Mouse (Mus musculus): ENCODE measurements around the gene Slc7a5.

The Slc7a5 gene

DNA sequence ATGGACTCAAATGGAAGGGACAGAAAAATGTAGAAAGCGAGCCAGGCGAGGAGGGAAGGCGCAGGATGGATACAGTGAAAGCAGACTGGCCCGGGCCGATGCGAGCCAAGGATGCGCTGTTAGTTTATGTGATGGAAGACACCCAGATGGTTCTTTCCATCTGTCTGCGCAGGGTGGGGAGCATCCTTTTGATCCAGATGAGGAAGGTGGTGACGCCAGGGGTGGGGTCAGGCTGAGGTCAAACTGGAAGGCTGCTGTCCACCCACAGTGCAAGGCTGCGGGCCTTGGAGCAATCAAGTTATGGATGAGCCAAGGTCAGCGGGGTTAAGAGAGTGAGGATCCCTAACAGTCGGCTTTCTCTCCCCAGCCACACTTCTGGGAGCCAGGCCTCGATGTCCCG, 28.9 kb upstream of the Slc7a5 start:
- DNase-seq (ENCODE audit: extremely low read depth, low read depth) = no peak

DNA sequence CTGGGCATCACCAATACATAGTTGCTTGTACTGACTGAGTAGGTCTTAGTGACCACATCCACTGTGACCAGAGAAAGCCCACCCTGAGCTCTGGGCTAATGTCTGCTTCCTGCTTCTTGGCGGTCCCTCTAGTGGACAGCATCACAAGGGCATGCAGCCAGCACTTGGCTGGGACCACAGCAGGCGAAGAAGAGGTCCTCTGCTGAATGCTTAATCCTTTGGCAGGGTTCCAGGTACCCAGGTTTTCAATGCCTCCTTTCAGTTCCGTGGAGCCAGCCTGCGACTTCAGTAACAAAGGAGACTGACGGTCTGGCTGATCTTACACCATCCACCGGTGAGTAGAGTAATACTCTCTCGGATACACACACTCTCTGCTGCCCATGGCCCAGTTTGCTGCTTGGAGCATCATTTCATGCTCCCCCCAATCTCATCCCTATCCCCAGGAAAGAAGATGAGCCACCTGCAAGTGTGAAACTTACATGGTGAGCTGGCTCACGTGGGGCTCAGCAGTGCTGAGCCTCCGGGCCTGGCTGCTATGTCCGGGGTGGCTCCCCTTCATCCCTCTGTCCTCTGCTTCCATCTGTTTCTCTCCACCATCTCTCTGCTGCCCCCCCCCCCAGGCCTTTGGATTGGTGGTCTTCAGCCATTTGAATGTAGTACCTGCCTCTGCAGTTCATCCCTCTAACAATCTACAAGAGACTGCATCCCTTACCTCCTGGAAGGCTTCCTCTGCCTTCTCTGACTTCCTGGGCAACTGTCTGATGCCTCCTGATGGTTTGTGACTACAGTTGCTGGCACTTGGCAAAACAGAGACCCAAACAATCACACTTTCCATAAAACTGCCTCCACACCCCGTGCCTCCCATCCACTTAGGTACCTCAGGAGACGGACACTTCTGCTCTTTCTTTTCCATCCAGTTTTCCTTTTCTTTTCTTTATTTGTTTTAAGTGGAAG, 28.1 kb upstream of the Slc7a5 start:
- no peak for DNase-seq (ENCODE audit: extremely low read depth, low read depth)

DNA sequence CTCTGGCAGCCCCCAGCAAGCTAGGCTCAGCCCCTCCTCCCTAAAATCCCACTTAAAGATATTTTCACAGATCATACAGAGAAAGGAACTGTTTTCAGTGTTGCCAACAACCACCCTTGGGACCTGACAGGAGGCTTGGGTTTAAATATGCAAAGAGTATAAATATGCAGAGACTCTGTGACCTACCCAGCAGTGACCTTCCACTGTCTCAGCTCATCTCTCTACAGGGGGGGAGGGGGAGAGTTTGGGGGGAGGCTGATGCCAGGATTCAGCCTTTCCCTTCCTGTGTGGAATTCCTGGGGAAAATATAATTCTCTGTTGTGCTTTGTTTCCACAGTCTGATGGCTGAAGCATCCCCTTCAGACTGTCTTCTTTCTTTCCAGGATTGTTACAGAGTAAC, 27.4 kb upstream of the Slc7a5 start:
- DNase-seq (ENCODE audit: extremely low read depth, low read depth) = no peak

- no peak for DNase-seq (ENCODE audit: extremely low read depth, low read depth)
Measured at GRCm38 (mm10) chr8:121934506-121934905, 27.0 kb upstream of the Slc7a5 start.

- no peak for DNase-seq (ENCODE audit: extremely low read depth, low read depth)
Measured at GRCm38 (mm10) chr8:121932668-121933520, 25.4 kb upstream of the Slc7a5 start.

DNA sequence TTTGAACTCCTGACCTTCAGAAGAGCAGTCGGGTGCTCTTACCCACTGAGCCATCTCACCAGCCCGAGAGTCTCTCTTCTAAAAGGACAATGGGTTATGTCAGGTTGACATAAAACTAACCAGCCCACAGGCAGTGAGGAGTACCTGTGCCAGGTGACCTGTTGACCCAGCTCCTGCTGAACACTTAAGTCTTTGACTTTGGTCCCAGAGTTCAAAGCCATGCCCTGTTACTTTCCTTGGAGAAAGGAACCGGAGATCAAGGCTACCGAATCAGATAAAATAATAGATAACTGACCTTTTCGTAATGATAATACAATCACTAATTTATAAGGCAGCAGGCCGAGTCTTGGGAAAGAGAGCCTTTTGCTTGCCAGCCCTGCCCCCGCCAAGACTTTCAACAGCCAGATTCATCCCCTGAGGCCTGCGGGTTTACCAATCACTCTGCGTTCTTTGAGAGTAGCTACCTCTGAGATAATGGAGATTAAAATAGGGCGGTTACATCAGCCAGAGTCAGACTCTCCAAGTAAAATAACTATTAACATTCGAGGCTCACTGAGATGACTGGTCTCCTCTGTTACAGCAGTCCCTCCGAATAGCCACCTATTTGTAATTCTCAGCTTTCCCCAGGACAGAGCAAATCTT, 24.7 kb upstream of the Slc7a5 start:
- no peak for DNase-seq (ENCODE audit: extremely low read depth, low read depth)

GRCm38 (mm10) chr8:121931571-121931970, 24.1 kb upstream of the Slc7a5 start:
- no peak for DNase-seq (ENCODE audit: extremely low read depth, low read depth)

DNA sequence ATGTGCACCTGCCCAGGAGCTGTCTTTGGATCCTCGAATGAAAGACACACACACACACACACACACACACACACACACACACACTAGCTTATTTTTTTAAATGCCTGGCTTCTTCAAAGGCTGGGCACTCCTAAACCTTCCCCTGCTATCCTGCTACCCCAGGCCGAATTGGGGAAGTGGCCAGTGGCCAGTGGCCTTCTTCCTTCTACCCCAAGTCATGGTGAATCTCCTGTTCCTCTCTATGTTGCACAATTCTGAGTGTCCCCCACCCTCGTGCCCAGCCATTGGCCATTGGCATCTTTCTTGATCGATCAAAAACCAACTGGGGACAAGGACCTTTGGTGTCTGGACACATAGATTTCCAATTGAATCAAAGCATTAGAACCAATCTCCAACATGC, 22.6 kb upstream of the Slc7a5 start:
- no peak for DNase-seq (ENCODE audit: extremely low read depth, low read depth)

- DNase-seq (ENCODE audit: extremely low read depth, low read depth) = peak; percentile 60
Measured at GRCm38 (mm10) chr8:121927316-121927715, 19.8 kb upstream of the Slc7a5 start.

DNA sequence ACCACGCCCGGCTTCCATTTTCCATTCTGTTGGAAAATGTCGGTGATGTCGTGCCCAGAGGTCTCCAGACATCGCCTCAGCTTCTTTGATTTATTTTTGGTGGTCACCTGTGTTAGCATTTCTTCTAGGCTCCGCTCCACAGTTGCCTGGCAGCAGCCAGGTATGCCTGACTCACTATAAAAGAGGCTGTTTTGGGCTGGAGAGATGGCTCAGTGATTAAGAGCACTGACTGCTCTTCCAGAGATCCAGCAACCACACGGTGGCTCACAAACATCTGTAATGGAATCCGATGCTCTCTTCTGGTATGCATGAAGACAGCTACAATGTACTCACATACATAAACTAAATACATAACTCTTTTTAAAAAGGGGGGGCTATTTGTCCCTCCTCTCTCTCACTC, 18.8 kb upstream of the Slc7a5 start:
- DNase-seq (ENCODE audit: extremely low read depth, low read depth) = no peak

- peak; percentile 65 for DNase-seq (ENCODE audit: extremely low read depth, low read depth)
Measured at GRCm38 (mm10) chr8:121925624-121926023, 18.1 kb upstream of the Slc7a5 start.

DNA sequence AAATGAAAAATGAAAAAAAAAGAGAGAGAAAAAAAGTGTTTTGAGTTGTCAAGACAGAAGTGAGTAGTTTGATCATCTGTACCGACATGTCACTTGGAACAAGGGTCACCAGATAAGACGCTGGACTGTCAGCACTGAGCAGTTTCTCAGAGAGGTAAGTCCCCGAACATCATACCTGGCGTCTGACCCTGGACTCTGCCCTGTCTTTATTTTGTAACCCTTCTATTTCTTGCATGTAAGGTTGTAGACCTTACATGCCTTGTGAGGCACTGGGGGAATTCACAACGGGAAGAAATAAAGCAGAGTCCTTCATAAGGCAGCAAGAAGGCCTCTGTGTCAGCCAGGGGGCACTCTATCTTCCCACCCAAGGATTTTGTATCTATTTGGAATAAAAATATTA, 17.2 kb upstream of the Slc7a5 start:
- DNase-seq (ENCODE audit: extremely low read depth, low read depth) = no peak

- no peak for DNase-seq (ENCODE audit: extremely low read depth, low read depth)
Measured at GRCm38 (mm10) chr8:121922101-121922500, 14.6 kb upstream of the Slc7a5 start.

DNA sequence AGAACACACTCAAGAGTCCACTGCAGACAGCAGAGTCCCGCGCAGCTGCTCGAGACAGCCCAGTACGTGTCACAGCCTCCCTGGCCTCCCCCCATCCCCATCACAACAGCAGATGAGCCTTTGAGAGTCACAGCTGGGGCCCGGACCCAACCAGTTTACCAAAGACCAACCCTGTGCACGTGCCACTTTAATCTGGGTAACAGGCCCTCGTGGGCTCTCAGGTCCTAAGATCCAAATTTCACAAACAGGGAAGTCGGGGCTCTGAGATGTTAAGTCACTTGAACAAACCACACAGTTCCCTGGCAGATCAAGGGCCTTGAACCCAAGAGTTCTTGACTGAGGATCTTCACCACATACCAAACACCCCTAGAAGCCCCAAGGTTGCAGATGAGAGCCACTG, 14.1 kb upstream of the Slc7a5 start:
- no peak for DNase-seq (ENCODE audit: extremely low read depth, low read depth)

- DNase-seq (ENCODE audit: extremely low read depth, low read depth) = no peak
Measured at GRCm38 (mm10) chr8:121919731-121920130, 12.2 kb upstream of the Slc7a5 start.

GRCm38 (mm10) chr8:121919158-121919557, 11.7 kb upstream of the Slc7a5 start:
- DNase-seq (ENCODE audit: extremely low read depth, low read depth) = no peak

DNA sequence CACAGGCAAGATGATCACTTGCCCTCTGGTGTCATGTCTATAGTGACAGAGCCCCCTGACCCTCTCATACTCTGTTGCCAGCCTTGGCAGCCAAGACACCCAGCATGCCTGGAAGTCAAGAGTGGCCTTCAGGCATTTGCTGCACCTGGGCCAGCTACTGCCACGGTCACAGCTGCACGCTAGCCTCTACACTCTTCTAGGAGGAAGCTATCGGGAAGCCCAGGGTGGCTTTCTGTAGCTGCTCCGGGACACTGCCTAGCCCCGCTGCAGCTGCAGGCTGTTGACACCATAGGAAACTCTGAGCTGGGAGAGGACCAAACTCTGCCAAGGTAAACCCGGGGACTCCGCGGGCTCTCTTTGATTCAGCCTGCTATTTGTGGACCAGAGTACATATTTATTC, 5.9 kb upstream of the Slc7a5 start:
- no peak for DNase-seq (ENCODE audit: extremely low read depth, low read depth)

DNA sequence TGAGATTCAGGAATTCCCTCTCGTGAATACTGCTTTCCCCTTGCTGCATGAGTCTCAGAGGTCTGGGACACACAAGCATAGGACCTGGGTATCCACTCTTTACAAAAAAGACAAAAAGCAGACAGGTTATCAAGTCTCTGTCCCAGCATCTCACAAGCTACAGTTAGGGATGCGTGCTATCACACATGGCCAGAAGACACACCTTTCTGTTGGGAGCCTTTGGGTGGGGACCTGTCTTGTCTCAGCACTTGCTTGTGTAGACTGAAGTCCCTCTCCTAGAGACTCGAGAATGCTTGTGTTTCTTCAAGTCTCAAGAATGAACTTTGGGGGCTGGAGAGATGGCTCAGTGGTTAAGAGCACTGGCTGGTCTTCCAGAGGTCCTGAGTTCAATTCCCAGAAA, 5.3 kb upstream of the Slc7a5 start:
- no peak for DNase-seq (ENCODE audit: extremely low read depth, low read depth)

DNA sequence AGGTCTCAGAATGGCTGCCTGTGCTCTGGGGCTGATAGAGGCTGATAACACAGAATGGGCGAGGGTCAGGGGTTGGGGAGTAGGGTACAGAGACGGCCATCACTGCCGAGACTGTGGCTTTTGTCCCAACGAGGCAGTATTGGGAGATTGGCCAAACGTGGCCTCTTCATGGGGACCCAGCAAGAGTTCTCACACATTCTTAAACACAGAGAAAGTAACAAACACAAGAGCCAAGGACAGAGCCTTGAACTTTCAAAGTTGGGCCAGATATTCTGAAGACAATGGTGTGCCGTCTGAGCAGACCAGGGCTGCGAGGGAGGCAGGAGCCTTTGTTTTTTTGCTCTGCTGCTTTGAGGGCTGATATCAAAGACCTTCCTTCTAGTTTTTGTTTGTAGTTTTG, 4.5 kb upstream of the Slc7a5 start:
- no peak for DNase-seq (ENCODE audit: extremely low read depth, low read depth)

- DNase-seq (ENCODE audit: extremely low read depth, low read depth) = no peak
Measured at GRCm38 (mm10) chr8:121911400-121911799, 3.9 kb upstream of the Slc7a5 start.

DNA sequence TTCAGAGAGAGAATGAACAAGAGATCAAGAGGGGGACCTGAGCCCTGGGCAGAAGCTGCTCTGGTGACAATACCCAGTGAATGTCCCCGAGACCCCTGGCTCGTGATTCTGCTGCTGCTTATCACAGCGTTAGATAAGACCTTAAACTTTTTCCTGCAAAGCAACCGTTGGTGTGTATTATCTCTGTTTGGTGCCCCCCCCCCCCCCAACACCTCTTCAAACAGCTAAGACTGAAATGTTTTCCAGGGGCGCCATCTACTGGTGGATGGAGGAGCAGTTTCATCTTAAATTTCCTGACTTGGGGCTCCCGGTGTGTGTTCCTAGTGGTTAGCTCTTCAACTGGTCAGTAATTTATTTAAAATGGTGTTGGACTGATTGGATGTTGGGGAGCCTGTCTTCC, 2.2 kb upstream of the Slc7a5 start:
- peak; percentile 58 for DNase-seq (ENCODE audit: extremely low read depth, low read depth)

- DNase-seq (ENCODE audit: extremely low read depth, low read depth) = no peak
Measured at GRCm38 (mm10) chr8:121909148-121909541, 1.7 kb upstream of the Slc7a5 start.
